11 mouse cellular contexts compared by ENCODE assay signal in genomic region chr3:116078490-116078889, GRCm38 (mm10). TPM values are rescaled to one million over a fixed set of nuclear protein-coding genes. Genes with fewer than 3 reads are reported as not detected.
DNase-seq lines count a peak whose midpoint lies in the region; ATAC-seq and TF ChIP-seq lines count a peak whose summit lies in the region.
"Had no signal": no experiment of that assay in that cellular context is flagged by ENCODE, and none has a peak within 500 bp of the region (broad histone marks: within the 10 kb centered on the region; RNA-seq: fewer than 3 reads in every experiment).

No protein-coding gene starts in this region.

- H3K36me3 ChIP-seq in lung, embryonic 14.5 days (ENCODE audit: insufficient read depth) = no peaks in the 10 kb centered on the region
- H3K36me3 ChIP-seq in CH12.LX (replicated peaks in 1 of 2; ENCODE audit: control insufficient read depth in 1 of 2, insufficient read depth in 1 of 2, low read length in 1 of 2) = no peaks in the 10 kb centered on the region
- H3K36me3 ChIP-seq: limb, embryonic 15.5 days; midbrain, embryonic 13.5 days had no signal

- TF ChIP-seq RAD21 in CH12.LX (IDR thresholded peaks at IDR 0.05; ENCODE audit: low read depth, low read length) = peak; percentile 36

- no peak overlapping the region for H3K9ac ChIP-seq in lung, embryonic 14.5 days
- H3K9ac ChIP-seq in CH12.LX (ENCODE audit: insufficient read depth, low read depth) = no peak overlapping the region
- H3K9ac ChIP-seq: limb, embryonic 15.5 days; midbrain, embryonic 13.5 days had no signal

- H3K4me1 ChIP-seq in lung, embryonic 14.5 days (ENCODE audit: insufficient read depth) = no peaks in the 10 kb centered on the region; the same call in 1 of the 2 replicates
- no peaks in the 10 kb centered on the region; a peak in 1 of 4 replicates for H3K4me1 ChIP-seq in CH12.LX (ENCODE audit: control insufficient read depth in 1 of 2, insufficient read depth in 2 of 2)
- H3K4me1 ChIP-seq: limb, embryonic 15.5 days; midbrain, embryonic 13.5 days had no signal

- H3K79me2 ChIP-seq in CH12.LX (replicated peaks; ENCODE audit: control insufficient read depth, extremely low read depth, insufficient read depth, poor library complexity, severe bottlenecking) = no peaks in the 10 kb centered on the region

- peak; percentile 3 to 33 for DNase-seq in frontal cortex, adult 2 months (ENCODE audit: extremely low spot score in 1 of 2, low spot score in 1 of 2)
- DNase-seq in frontal cortex, postnatal 25 days (ENCODE audit: low spot score in 2 of 2) = no peak
- DNase-seq in lung, embryonic 14.5 days = peak; percentile 63
- DNase-seq in lung, postnatal 36 days = no peak
- DNase-seq in CH12.LX (ENCODE audit: extremely low read depth) = peak; percentile 7
- peak; percentile 70 for DNase-seq in brain, adult 2 months (ENCODE audit: low read depth, low spot score)
- no peak for DNase-seq in ovary, postnatal 36 days (ENCODE audit: low spot score)
- DNase-seq: heart, adult 11 months; kidney, adult 18-20 months had no signal

- H3K9me3 ChIP-seq in lung, embryonic 14.5 days (ENCODE audit: low read depth, low read length) = no peaks in the 10 kb centered on the region
- no peaks in the 10 kb centered on the region for H3K9me3 ChIP-seq in CH12.LX (replicated peaks; ENCODE audit: low read length)
- H3K9me3 ChIP-seq: limb, embryonic 15.5 days; midbrain, embryonic 13.5 days had no signal

- H3K4me2 ChIP-seq in lung, embryonic 14.5 days = no peak overlapping the region
- H3K4me2 ChIP-seq in CH12.LX (ENCODE audit: insufficient read depth, low read depth, poor library complexity, severe bottlenecking) = no peak overlapping the region
- H3K4me2 ChIP-seq: limb, embryonic 15.5 days; midbrain, embryonic 13.5 days had no signal

- no peak for TF ChIP-seq EP300 in CH12.LX (IDR thresholded peaks at IDR 0.05; ENCODE audit: low read length)

- no peak overlapping the region for H3K27ac ChIP-seq in lung, embryonic 14.5 days (ENCODE audit: low read depth)
- H3K27ac ChIP-seq in CH12.LX (ENCODE audit: insufficient read depth, low read depth) = no peak overlapping the region
- H3K27ac ChIP-seq: limb, embryonic 15.5 days; midbrain, embryonic 13.5 days had no signal

- H3K27me3 ChIP-seq in lung, embryonic 14.5 days (ENCODE audit: insufficient read depth, low read length) = no peaks in the 10 kb centered on the region
- H3K27me3 ChIP-seq in CH12.LX (replicated peaks) = no peaks in the 10 kb centered on the region
- H3K27me3 ChIP-seq: limb, embryonic 15.5 days; midbrain, embryonic 13.5 days had no signal

- TF ChIP-seq POLR2A in CH12.LX (IDR thresholded peaks at IDR 0.05; ENCODE audit: low read depth, low read length) = no peak

- dilution Hi-C loops in CH12.LX (cut with MboI; ENCODE audit: extremely low pct_ligation_motif_present, extremely low pct_unique_long_range_greater_than_20kb, low sequenced_read_pairs) = no loop called here

- WGBS in lung, embryonic 14.5 days = 41% methylated on average over 4 of the region's 4 CpGs

- no peak overlapping the region for H3K4me3 ChIP-seq in lung, embryonic 14.5 days (ENCODE audit: low read depth, low read length)
- H3K4me3 ChIP-seq in CH12.LX (replicated peaks in 1 of 3; ENCODE audit: low read depth in 2 of 3, low read length in 2 of 3, poor library complexity in 1 of 3) = no peak overlapping the region
- H3K4me3 ChIP-seq: limb, embryonic 15.5 days; midbrain, embryonic 13.5 days had no signal

- in situ Hi-C loops in CH12.LX (cut with MboI; ENCODE audit: low pct_ligation_motif_present, low pct_unique_long_range_greater_than_20kb, low sequenced_read_pairs) = no loop called here

- peak; percentile 19; the same call in 1 of the 2 replicates for TF ChIP-seq CTCF in lung, embryonic 14.5 days (IDR thresholded peaks at IDR 0.05; ENCODE audit: low read depth)
- TF ChIP-seq CTCF in CH12.LX (conservative IDR thresholded peaks at IDR 0.05 in 1 of 2, IDR thresholded peaks at IDR 0.05 in 1 of 2; ENCODE audit: low read depth in 2 of 2, low read length in 2 of 2) = peak in 1 of 2 experiments; percentile 53; a peak in 2 of 4 replicates

- no peak for ATAC-seq in lung, embryonic 14.5 days (ENCODE audit: insufficient read depth)
- ATAC-seq: midbrain, embryonic 13.5 days had no signal

TF ChIP-seq in CH12.LX, 34 proteins besides CTCF, POLR2A, EP300 and RAD21:
- TF ChIP-seq IRF4 (IDR thresholded peaks at IDR 0.05; ENCODE audit: low read depth, low read length) (no peak), SMC3 (IDR thresholded peaks at IDR 0.05; ENCODE audit: low read depth, low read length) (peak; percentile 26; the same call in 1 of the 2 replicates)

RNA-seq across cellular contexts. Expression of gene Vcam1, which starts 51.0 kb away (rescaled TPM):
- 15.1 and 19.2 TPM in 2 replicates for polyA plus RNA-seq in frontal cortex, adult 2 months (2012; rRNA removed)
- polyA plus RNA-seq in lung, embryonic 14.5 days (2014; fragmentation: Nextera tagmentation; extraction: Ambion mirVana) = 78.6 and 93.8 TPM in 2 replicates
- 0.29 TPM in 1 of 2 replicates, not detected in the other for total RNA-seq in CH12.LX (2012; rRNA removed)
- total RNA-seq in CH12.LX (2014; rRNA removed) = 2.2 TPM in 2 replicates
- polyA plus RNA-seq in CH12.LX (2012; ENCODE audit: insufficient read length, low read depth) = 1.8 and 1.9 TPM in 2 replicates

Comparison
In these comparisons a context has a peak if more than half of its experiments do, and no peak if none do; other contexts are left out.
1. DNase-seq: peak in frontal cortex, adult 2 months (2 of 2), lung, embryonic 14.5 days (single experiment), CH12.LX (single experiment) and brain, adult 2 months (single experiment); none in frontal cortex, postnatal 25 days (0 of 2), lung, postnatal 36 days (single experiment) and ovary, postnatal 36 days (single experiment).